Mouse (Mus musculus) CD4-positive, CD25-positive, alpha-beta regulatory T cell, adult 2 months (primary cell): ENCODE results near the gene Slc4a10.

ENCODE experiments used
- DNase-seq: peaks from one replicate; pipeline ENCODE4 v3.0.0-alpha.2; 2012; ENCODE audit warnings: low read depth, low spot score

Gene Slc4a10

DNA sequence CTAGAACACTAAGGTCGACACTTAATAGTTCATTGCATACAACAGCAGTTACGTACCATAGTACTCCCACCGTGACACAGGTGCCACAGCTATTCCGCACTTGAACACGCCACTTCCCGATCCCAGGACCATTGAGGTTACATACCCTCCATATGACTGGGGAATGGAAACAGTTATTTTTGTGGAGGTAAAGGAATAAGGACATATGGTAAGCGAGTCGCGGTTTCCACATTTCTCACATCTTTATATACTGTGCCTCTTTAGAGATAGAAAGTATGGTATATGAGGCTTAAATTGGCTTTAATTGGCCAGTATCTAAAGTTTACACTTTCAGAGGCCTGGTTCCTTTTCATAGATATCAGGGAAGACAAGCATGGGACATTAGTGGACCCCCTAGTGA lies 301.5 kb downstream of the Slc4a10 start:
- no peak for DNase-seq

DNA sequence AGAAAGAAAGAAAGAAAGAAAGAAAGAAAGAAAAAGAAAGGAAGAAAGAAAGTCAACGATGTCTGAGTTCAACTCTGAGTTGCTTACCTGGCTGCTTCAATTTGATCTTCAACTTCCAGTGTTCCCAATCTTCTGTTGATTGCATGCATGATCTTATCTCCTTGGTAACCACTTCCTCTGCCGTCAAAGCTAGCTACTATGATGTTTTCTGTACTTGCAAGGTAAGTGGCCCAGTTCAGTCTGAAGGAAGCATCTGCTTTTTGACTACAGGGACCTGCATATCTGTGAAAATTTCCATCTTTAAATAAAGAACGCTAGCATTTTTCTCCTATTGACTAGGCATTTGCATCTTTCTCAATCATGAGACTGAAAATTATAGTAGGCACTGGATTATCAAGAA lies 305.8 kb downstream of the Slc4a10 start:
- DNase-seq, result peak; percentile 85

GRCm38 (mm10) chr2:62355766-62356165 lies 309.5 kb downstream of the Slc4a10 start:
- no peak for DNase-seq

- DNase-seq, result no peak
Measured at GRCm38 (mm10) chr2:62356606-62357005, 310.3 kb downstream of the Slc4a10 start.

GRCm38 (mm10) chr2:62357259-62357658 lies 311.0 kb downstream of the Slc4a10 start:
- no peak for DNase-seq

GRCm38 (mm10) chr2:62360872-62361271 lies 314.6 kb downstream of the Slc4a10 start:
- no peak for DNase-seq

DNA sequence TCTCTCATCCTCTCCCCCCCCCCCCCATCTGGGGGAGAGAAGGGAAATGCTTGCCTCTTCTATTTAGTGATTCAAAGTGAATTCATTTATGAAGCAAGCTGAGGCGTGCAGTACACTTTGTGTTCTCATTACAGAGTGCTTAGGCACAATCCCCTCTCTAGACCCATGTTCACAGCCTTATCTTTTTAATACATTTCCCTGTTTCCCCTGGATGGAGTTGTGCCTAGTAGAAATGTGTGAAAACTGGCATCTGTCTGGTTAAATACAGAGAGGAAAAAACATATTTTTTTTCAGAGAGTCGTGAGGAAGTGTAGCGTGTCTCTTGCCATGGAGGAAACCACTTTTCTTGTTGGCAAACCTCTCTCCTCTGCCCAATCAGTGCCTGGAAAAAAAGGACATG lies 315.3 kb downstream of the Slc4a10 start:
- no peak for DNase-seq

- DNase-seq, result no peak
Measured at GRCm38 (mm10) chr2:62362211-62362610, 315.9 kb downstream of the Slc4a10 start.

- DNase-seq, result no peak
Measured at GRCm38 (mm10) chr2:62363606-62364005, 317.3 kb downstream of the Slc4a10 start.

DNA sequence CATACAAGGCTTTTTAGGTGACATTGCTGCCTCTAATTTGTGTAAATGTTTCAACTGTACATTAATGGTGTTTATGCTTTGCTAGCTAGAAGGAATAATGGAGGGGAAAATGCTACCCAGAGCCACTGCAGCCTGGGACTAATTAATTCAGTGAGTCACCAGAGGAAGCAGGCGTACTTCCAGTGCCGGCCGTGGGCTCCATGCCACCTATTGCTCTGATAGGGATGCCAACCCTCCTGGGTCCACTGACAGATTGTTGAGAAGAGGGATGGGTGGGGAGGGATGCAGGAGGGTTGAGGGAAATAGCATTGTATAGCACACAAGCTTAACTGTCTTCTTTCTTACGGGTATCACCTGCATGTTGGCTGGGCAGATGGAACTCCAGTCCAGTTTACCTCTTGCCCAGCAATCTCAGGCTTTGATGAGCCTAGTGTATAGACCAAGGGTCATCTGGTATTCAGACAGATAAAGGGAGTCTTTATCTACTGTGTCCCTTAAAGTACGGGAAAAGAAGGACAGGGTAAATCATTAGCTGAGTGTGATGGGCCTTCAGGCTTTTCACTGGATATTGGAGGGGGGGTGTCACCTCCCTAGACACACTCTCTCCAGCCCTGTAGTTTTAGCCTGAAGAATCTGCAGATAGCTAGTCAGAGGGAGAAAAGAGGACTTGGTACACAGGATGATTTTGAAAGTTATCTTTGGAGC lies 322.2 kb downstream of the Slc4a10 start:
- DNase-seq, result no peak

GRCm38 (mm10) chr2:62370048-62370447 lies 323.8 kb downstream of the Slc4a10 start:
- no peak for DNase-seq

- no peak for DNase-seq
Measured at GRCm38 (mm10) chr2:62373692-62374091, 327.4 kb downstream of the Slc4a10 start.
